Mouse (Mus musculus) mesoderm, embryonic 11.5 days (tissue): ENCODE measurements around the gene Acat1.

ENCODE experiments used
- DNase-seq: peaks from one replicate; pipeline ENCODE4 v3.0.0-alpha.2; 2012; ENCODE audit warnings: low read depth, low spot score

Acat1 gene

DNA sequence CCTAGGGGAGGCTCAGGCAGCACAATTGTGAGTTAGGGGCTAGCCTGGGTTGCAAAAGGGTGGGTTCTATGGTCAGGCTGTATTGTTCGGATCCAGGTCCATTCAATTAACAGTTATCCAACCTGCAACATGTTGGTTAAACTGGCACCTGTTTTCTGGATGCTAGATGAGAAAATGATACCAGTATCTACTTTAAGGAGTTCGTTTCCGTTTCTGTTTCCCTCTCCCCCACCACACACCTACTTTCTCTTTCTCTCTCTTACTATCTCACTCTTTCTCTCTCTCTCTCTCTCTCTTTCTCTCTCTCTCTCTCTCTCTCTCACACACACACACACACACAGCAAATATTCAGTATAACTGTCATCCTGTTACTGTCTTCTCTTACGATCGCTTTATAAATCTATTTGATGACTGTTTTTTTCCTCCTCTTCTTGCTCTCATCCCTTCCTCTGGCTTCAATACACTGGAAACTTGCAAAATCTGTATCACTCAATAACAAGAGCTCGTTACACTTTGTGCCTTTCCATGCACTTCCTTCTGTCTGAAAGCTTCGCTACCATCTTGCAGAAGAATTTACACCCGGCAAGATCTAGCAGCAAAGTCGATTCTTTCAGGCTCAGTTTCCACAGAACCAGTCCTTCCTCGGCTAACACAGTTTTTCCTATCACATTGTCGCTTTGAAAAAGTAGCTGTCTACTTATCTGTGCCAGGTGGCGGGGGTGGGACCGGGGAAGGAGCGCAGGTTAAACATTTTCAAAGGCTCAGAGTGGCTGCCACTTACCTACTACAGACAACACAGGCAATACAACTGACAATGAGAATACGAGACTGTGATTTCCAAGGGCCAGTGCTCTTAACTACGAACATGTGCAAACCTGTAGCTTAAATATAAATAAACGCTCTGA, 74.5 kb downstream of the Acat1 start:
- DNase-seq, result no peak
